22 mouse cellular contexts compared by ENCODE assay signal in genomic region chr2:101296369-101296682, GRCm38 (mm10).
A peak's percentile ranks its signal among the peaks of the same experiment; 100 is the strongest.
DNase-seq lines count a peak whose midpoint lies in the region; ATAC-seq and TF ChIP-seq lines count a peak whose summit lies in the region.
"Had no signal": no experiment of that assay in that cellular context is flagged by ENCODE, and none has a peak within 500 bp of the region (broad histone marks: within the 10 kb centered on the region; RNA-seq: fewer than 3 reads in every experiment).

No protein-coding gene starts in this region.

- H3K9ac ChIP-seq in forebrain, embryonic 12.5 days: no peak overlapping the region
- H3K9ac ChIP-seq in midbrain, embryonic 13.5 days (replicated peaks): no peak overlapping the region
- H3K9ac ChIP-seq: heart, embryonic 13.5 days; liver, embryonic 14.5 days; neural tube, embryonic 13.5 days had no signal

- H3K4me3 ChIP-seq in layer of hippocampus, adult 2 months: no peak overlapping the region
- no peak overlapping the region for H3K4me3 ChIP-seq in forebrain, embryonic 12.5 days (replicated peaks)
- no peak overlapping the region for H3K4me3 ChIP-seq in midbrain, embryonic 13.5 days (replicated peaks)
- H3K4me3 ChIP-seq: heart, embryonic 13.5 days; neural tube, embryonic 13.5 days had no signal

- H3K9me3 ChIP-seq in forebrain, embryonic 12.5 days: no peaks in the 10 kb centered on the region
- H3K9me3 ChIP-seq in midbrain, embryonic 13.5 days: peaks cover 5% of the 10 kb centered on the region; the same call in 1 of the 2 replicates
- H3K9me3 ChIP-seq: heart, embryonic 13.5 days had no signal

- no peaks in the 10 kb centered on the region for H3K27me3 ChIP-seq in forebrain, embryonic 12.5 days
- no peaks in the 10 kb centered on the region for H3K27me3 ChIP-seq in midbrain, embryonic 13.5 days
- H3K27me3 ChIP-seq: heart, embryonic 13.5 days; neural tube, embryonic 13.5 days had no signal

- ATAC-seq in forebrain, embryonic 12.5 days (ENCODE audit: low FRiP score): peak; percentile 30
- ATAC-seq in midbrain, embryonic 13.5 days: peak; percentile 37; the same call in 1 of the 2 replicates
- ATAC-seq: Patski had no signal

- no peaks in the 10 kb centered on the region for H3K36me3 ChIP-seq in forebrain, embryonic 12.5 days (replicated peaks)
- no peaks in the 10 kb centered on the region for H3K36me3 ChIP-seq in midbrain, embryonic 13.5 days
- H3K36me3 ChIP-seq: heart, embryonic 13.5 days; neural tube, embryonic 13.5 days had no signal

- peak overlapping the region; percentile 74 for H3K27ac ChIP-seq in layer of hippocampus, adult 2 months
- no peak overlapping the region for H3K27ac ChIP-seq in forebrain, embryonic 12.5 days
- H3K27ac ChIP-seq in midbrain, embryonic 13.5 days: no peak overlapping the region
- H3K27ac ChIP-seq: heart, embryonic 13.5 days; liver, embryonic 14.5 days had no signal

- DNase-seq in layer of hippocampus, adult 2 months (ENCODE audit: low spot score in 2 of 2): no peak
- DNase-seq in layer of hippocampus, postnatal 25 days (ENCODE audit: extremely low spot score in 1 of 2, low spot score in 1 of 2): no peak
- peak; percentile 29 for DNase-seq in Muller cell, postnatal 12 days (ENCODE audit: inconsistent ontology term)
- no peak for DNase-seq in ovary, postnatal 14 days (ENCODE audit: low spot score)
- no peak for DNase-seq in heart, postnatal 4 days
- no peak for DNase-seq in kidney, adult 8-10 months
- DNase-seq: adrenal gland, adult 8-10 months; cerebellum, adult 11 months; cerebellum, postnatal 14 days; heart, adult 11 months; heart, postnatal 36 days; kidney, adult 9 months; kidney, postnatal 36 days; right cerebral cortex, postnatal 14 days; spleen, adult 18-20 months; thymus, postnatal 36 days had no signal

- peak overlapping the region; percentile 21; the same call in 1 of the 2 replicates for H3K4me2 ChIP-seq in forebrain, embryonic 12.5 days
- H3K4me2 ChIP-seq in midbrain, embryonic 13.5 days (replicated peaks): no peak overlapping the region
- H3K4me2 ChIP-seq: heart, embryonic 13.5 days; neural tube, embryonic 13.5 days had no signal

- peaks cover 11% of the 10 kb centered on the region for H3K4me1 ChIP-seq in forebrain, embryonic 12.5 days
- peaks cover 12% of the 10 kb centered on the region for H3K4me1 ChIP-seq in midbrain, embryonic 13.5 days (replicated peaks)
- H3K4me1 ChIP-seq: heart, embryonic 13.5 days had no signal

- TF ChIP-seq CTCF in layer of hippocampus, adult 2 months (conservative IDR thresholded peaks at IDR 0.05): no peak

- WGBS in forebrain, embryonic 12.5 days: 17% methylated on average over 3 of the region's 3 CpGs
- whole genome bisulfite sequencing in midbrain, embryonic 13.5 days: 22% methylated on average over 3 of the region's 3 CpGs
